Mouse (Mus musculus) thymus, postnatal 25 days (tissue): Measurements from ENCODE around the gene Syce1.

Experiments used
- DNase-seq: peaks from one replicate; pipeline ENCODE4 v3.0.0; 2022

Gene Syce1

DNA sequence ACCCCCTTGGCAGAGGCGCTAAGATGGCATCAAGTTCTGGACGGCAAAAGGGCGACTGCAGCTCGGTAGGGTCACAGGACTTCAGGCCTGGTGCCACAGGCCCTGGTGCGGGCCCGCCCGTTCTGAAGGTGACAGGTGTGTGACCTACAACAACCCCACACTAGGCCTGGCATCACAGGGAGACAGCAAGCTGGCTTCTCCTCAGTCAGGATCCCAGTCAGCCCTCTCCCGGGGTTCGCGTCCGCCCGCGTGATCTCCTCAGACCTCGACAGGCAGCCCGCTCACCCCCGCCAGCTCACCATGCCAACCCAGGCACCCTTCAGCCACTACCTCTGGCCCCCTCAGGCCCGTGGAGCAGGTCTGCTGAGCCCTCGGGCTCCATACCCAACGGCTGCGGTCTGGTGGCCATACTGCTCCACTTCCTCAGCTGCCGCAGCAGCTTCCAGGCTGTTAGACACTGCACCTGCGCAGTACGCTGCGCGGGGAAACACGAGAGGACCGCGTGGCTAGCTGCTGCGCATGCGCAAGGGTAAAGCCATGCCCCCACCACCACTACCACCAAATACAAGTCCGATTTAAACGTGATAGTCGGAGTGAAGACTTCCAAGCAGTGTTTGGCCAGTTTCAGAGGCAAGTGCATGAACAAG lies at the start of gene Syce1:
Syce1 (minus strand) TSS at position 447 of the 647 bp plus-strand sequence.
- DNase-seq, result no peak

DNA sequence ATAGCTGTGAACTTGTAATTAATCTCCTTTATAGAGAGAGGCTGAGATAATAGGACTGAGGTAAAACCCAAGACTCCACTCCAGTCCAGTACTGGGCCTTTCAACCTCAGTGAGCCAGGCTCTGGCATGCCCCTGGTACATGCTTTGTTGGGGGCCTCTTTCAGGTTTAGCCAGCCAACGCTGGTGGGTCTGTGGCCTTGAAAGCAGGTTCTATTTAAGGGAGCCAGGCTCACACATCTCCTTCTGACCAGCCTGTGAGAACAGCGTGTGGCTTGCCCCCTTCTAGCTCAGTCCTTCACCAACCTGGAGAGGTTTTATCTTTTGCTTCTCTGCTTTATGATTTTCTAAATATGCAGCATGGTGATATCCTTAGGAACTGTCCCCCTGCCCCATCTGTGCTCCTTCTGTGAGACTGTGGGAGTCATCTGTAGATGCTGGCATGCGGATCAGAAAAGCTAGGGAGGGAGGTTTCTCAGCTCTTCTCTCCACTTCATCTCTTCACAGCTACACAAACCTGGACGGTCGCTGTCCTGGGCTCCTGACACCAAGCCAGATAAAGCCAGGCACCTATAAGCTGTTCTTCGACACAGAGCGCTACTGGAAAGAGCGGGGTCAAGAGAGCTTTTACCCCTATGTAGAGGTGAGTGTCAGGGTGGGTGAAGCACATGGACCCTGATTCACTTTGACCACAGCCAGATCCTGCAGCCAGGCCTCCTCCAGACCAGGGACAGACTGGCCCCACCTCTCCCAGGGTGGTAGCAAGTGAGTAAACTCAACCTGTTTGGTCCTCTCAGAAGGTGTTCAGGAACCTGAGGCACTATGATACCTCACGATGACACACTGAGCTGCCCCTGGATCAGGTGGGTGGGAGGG lies 48.8 kb upstream of the Syce1 start:
- no peak for DNase-seq

DNA sequence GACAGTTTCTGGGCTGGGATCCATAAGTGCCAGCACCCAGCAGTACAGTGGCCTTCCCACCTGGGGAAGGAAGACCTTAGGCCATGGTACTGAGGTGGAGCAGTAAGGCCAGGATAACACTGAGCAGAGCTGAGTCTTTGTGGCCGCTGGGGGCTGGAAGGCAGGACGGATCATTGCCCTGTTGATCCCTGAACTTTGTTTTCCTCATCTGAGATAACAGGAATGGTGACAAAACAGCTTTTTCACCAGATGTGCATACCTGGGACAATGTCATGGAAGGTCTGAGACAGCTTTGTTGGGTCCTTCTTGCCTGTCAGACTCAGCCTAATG lies 48.1 kb upstream of the Syce1 start:
- no peak for DNase-seq

DNA sequence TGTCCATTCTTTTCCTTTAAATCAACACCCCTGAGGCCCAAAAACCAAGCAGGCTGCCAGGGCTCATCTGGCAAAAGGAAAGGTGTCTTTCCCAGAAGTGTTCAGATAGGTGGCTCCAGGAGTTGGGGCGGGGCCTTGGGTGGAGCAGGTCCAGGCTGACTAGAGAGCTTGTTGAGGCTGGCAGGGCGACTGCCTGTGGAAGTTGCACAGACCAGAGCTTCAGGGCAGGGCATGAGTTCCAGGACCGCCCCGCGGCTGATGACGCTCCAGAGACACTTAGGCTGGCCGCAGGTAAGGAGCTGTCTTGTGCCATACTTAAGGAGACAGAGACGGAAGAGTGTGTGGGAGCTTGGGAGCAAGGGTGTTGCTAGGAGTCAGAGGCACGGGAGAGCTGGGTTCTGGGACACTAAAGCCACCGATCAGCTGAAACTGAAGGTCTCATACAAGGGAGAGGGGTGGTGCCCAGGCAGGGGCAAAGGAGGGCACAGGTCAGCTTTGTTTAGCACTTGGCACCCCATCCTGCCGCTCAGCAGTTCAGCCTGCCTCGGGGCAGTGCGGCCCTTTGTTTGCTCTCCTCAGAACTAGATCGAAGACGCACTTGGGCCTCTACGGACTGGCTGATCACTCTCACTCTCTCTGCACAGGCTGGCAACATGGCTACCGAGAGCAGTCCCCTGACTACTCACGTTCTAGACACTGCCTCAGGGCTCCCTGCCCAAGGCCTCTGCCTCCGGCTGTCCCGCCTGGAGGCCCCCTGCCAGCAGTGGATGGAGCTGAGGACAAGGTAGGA lies 47.5 kb upstream of the Syce1 start, which contains the start of gene Urah:
Urah (plus strand) TSS at position 51 of the 790 bp plus-strand sequence.
- DNase-seq, result no peak

DNA sequence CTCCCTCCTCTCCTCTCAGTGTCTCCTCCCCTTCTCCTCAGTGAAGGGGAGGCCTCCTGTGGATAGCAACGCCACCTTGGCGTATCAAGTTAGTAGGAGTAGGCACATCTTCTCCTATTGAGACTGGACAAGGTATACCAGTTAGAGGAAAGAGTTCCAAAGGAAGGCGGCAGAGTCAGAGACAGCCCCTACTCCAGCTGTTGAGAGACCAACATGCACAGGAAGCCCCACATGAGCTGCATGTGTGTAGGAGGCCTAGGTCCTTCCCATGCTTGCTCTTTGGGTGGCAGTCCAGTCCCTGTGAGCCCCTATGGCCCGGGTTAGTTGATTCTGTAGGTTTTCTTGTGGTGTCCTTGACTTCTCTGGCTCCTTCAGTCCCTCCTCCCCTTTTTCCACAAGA lies 45.7 kb upstream of the Syce1 start:
- no peak for DNase-seq

DNA sequence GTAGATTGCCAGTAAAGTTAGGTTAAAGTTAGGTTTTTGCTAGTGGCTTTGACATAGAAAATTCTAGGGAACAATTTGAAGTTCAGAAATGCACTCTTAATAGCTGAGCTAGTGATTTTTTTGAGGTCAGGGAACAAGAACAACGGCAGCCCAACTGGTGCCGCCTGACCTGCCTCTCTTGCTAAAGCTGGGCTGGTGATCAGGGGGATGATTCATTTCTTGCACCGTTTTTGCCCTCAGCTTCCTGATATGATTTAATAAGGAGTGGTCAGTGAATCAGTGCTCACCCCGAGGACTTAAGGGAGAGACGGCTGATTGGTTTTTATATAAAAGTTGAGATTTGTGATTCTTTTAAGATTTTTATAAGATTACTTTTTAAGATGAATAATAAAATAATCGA lies 43.8 kb upstream of the Syce1 start:
- no peak for DNase-seq

DNA sequence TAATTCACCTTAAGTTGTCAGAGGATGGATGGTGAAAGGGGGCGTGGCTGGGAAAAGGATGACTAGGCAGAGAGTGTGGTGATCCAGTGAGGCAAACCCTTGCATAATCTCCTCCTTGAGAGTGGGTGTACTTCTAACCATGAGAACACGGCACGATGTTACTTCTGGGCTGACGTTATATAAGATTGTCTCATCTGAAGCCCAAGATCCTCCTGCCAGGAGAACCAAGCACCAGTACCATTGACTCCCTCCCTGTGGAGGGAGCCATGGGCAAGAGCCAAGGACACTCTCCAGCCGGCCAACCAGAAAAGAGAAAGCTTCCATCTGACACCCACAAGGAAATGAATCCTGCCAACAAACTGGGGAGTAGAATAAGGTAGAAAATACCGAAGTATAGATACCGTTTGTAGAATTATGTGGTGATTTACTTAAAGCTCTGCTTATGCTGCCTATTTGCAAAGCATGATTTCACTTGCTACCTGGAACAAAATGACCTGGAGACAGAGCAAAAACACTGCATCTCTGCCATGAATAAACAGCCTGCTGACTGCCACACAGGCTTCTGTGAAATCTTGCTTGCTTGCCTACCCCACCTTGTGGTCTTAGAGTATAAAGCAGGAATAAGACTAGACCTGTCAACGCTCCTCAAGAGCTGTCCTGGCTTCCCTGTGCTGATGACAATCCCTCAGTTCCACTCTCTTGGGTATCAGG lies 40.7 kb upstream of the Syce1 start:
- DNase-seq, result no peak

DNA sequence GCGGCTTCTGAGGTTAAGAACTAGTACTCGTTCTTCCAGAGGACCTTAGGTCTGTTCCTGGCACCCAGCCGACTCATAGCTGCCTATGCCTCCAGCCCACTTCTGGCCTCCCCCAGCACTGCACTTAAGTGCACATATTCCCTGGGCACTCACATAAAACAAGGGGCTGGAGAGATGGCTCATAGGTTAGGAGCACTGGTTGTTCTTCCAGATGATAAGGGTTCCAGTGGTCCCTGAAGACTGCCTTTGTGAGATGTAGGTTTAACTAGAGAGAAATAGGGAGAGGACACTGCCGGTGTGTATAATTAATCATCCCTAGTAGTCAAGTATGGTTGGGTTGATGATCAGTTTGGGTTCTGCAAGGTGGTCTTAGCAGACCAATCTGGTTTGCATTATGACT lies 35.1 kb upstream of the Syce1 start:
- DNase-seq, result no peak

DNA sequence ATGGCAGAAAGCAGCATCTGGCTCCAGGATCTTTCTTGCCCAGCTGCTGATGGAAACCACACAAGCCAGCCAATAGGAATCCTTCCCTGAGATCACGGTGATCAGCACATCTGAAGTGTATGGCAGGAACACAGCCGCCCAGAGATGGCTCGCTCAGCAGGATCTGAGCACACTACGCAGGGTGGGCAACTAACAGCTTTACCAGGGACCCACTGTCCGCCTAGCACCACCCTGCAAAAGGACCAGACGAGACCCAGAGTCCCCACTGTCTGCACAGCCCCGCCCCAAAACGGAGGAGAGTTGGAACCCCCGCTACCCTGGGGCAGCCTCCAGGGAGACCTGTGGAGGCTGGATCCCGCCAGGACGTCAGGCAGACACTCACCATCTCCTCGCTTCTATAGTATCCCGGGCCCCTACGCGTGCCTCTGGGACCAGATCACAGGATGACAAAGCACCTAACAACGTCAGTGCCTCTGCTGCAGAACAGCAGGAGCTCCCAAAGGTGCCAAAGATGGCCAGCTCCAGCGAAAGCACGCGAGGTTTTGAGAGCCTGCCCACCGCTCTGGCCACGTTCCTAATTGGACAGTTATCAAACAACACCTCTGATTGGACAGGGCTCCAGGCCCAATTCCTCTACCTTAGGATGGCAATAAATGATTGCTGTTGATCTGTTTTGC lies 34.1 kb upstream of the Syce1 start, which contains the start of gene Zfp941:
Zfp941 (minus strand) TSS at position 526 of the 677 bp plus-strand sequence.
- DNase-seq, result no peak

DNA sequence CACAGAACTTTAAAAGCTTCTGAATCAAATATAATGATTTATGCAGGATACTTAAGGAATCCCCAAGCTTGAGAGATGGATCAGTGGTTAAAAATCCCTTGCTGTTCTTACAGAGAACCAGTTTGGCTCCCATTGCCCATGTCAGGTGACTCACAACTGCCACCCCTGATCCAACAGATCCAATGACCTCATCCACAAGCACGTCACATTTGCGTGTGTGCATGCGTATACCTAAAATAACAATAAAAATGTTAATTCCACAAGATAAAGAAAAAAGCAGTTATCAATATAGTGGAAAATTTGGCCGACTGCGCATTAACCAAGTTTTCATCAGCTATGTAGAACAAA lies 33.6 kb upstream of the Syce1 start:
- DNase-seq, result no peak

DNA sequence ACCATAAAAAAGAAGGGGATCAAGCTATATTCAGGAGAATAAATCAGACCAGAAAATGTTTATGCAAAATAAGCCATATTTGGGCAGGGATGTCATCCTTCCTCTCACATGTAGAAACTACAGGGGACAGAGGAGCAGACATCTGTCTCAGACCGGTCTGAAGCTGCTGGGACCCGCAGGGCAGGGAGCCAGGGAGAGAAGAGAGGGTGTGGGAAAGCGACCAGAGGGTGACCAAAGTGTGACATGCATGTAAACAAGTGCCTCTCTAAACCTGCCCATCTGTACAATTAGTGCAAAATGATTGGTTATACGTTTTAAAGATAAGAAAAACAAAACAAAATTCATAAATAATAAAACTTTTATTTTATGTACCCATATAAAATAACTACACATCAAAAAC lies 32.5 kb upstream of the Syce1 start:
- DNase-seq, result no peak

DNA sequence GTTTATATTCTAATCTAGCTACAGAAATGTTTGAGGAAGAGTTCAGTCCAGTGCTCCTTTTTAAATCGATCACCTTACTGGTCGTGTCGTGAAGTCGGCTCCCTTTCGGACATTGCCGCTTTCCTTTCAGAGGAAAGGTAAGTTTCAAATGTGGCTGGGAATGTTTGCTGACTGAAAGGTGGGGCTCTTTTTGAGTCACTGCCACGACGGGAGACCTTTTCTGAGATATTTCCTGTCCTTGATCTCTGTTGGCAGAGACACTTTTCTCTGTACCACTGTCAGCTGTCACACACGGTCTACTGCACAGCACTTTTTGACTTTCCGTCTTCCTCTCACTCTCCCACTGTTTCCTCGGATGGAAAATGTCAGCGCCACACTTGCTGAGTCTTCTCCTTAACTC lies 25.2 kb upstream of the Syce1 start:
- DNase-seq, result no peak

DNA sequence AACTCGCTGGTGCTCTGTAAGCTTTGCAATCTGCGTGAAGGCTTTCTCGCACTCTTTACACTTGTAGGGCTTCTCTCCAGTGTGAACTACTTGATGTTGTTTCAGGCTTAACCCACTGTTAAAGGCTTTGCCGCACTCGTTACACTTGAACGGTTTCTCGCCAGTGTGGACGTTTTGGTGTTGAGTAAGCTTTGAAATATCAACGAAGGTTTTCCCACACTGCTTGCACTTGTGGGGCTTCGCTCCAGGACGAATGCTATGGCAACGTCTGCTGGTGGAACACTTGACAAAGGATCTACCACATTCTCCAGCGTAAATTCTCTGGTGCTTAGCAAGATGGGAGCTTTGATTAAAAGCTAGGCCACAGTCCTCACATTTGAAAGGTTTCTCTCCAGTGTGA lies 24.1 kb upstream of the Syce1 start:
- no peak for DNase-seq

DNA sequence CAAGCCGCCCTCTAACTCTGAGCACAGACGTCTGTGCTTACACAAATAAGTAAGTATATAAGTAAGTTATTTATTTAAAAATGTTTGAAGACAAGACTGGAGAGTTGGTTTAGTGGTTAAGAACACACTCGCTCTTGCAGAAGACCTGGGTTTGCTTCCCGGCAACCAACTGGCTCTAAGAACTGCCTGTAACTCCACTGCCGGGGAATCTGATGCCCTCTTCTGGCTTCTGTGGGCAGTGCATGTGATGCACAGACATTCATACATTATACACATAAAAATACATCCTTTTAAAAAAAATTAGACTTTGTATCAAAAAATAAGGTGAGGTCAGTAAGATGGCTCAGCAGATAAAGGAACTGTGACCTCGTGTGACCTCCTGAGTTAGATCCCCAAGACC lies 22.8 kb upstream of the Syce1 start:
- peak; percentile 8 for DNase-seq

DNA sequence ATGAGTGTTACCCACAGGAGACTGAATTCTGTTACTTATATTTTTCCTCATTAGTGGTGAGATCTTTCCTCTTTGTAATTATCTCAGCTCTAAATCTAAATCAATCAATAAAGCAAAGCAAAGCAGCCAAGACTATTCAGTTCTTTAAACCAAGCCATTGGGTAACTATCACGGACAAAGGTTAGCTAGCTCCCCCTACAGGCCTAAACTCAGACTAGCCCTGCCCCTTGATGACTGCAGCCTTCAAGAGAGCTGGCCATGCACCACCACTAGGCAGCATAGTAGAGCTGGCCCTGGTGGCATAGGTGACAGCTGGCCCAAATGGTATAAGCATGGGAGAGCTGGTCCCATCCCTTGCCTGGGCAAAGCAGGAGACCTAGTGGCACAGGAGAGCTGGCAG lies 18.1 kb upstream of the Syce1 start:
- DNase-seq, result peak; percentile 51

DNA sequence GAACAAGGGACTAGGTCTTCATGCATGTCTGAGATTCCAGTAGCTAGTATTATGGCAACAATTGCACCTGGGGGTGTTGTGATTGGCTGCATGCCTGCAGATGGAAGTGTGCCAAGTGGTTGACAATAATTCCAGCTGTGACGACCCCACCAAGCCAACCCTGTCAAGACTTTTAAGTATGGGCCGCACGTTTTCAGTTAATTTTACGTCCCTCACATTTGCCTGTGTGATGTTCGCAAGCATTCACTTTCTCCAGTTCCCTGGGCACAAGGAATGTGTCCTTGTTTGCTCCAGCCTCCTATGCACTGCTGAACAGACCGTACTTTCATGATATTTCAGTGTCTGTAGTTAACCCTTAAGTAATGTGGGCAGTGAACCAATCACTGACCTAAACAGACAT lies 15.0 kb upstream of the Syce1 start:
- DNase-seq, result no peak

DNA sequence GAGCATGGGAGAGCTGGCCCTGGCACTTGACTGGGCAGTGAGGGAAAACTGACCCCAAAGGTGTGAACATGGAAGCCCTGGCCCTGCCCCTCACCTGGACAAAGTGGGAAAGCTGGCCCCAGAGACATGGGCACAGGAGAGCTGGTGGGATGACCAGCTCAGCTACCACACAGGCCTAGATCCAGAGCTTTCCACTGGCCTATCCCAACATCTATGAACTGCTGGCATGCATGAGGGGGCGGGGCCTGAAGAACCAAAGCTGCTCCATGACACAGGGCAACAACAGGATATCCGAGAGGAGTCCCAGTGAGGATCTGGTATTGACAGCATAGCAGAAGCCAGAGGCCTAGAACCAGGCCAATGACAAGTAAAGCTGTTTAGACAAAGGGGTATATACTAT lies 10.6 kb upstream of the Syce1 start:
- no peak for DNase-seq

DNA sequence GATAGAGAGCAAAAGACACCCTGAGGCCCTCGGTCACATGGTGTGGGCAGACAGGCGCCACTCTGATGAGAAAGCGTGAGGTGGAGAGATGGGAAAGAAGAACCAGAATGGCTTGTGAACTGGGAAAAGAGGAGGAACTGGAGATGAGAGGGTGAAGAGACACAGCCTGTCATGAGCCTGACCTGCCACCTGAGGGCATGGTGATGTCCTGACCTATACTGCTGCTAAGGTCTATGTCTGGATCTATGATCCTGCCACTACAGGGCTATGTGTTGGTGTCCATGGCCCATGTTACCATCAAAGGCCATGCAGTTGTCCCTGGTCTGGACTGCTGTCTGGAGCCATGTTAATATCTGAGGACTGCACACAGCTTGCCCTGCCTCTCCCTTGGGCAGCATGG lies 10.0 kb upstream of the Syce1 start:
- DNase-seq, result no peak

DNA sequence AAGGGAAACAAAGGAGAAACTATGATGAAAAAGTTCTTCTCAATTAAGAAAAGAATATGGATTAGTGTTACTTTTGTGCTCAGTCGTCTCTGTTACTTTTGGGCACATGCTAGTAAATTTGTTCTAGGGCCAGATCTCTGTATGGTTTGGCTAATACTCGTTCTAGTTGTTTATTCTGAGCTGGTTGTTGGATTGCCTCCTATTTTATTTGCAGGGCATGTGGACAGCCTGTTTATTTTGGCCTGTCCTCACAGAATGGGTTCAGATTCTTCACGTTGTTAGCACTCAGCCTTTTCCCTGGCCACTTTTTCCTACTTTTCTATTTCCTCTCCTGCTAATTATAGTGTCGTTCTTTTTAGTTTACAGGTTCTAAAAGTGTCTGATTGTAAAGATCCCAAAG lies 5.9 kb upstream of the Syce1 start:
- DNase-seq, result no peak

DNA sequence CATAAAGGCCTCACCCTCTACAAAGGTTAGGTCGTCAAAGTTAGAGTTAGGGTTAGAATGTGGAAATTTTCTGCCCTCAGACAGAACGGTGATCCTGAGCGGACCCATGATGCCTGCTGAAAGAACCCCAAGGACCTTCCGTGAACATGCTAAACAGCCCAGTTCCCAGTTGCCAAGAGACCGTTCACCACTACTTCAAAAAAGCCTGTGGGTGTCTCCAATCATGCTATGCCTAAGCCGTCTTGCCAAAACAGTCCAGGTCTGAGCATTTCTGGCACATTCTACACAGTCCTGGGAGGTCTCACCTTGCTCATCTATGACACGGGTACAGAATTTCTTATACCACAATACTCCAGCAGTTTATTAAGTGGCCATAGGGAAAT lies 392 bp upstream of the Syce1 start:
- DNase-seq, result no peak

DNA sequence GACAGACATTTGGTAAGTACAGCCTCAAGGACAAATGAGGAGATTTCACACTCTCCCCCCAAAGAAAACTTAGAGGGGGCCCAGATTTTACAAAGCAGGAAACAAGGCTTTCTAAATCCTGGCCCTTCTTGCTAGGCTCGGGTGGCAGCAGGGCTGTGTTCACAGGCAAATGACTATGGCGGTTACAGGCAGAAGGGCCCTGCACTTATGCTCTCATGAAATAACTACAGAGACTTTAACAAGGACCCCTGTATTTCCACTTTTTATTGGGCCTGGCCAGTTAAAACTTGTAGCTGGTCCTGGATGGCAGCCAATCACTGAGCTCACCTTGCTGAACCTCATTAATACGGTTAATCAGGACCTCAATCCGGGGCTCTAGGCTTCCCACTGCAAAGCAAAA lies 7.1 kb downstream of the Syce1 start:
- DNase-seq, result no peak

DNA sequence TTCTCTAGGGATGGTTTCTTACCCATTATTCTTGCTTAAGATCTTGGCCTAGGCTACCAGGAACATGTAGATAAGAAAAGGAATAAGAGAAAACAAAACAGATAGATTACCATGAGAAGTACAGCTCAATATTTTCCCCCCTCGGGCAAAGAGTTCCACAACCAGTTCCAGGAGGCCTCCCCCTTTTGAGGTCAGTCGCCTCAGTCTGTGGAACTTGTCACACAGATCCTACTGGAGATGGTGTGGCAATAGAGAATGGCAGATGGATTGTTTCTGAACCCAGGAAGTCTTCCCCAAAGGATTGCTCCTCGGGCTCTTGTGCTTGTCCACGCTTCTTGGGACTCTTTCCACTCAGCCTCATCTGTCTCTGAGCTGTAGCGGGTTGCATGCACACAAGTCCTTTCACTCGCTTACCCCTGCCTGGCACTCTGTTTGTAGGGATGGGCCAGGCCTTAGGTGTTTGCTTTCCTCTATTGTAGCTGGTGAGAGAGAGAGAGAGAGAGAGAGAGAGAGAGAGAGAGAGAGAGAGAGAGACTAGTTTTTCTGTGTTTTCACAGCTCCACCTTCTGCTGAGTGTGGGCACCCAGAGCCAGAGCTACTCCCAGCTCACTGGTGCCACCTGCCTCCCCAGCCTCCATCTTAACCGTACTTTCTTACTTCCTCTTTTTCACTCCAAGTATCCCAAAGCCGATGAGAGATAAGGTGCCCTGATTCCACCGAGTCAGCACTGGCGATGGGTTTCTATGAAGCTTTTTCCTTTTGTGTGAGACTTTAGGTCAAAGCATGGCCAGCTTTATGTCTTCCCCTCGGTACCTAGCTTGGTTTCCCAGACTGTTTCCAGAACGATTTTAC lies 21.5 kb downstream of the Syce1 start:
- DNase-seq, result peak; percentile 10
